Mouse (Mus musculus): ENCODE measurements around the gene Itih2. TPM values are rescaled to one million over a fixed set of nuclear protein-coding genes. Genes with fewer than 3 reads are reported as not detected.

The Itih2 gene
- total and polyA plus RNA-seq, 2 experiments from 2014 or later: 0.42 to 1.1 TPM

GRCm38 (mm10) chr2:10118751-10119150 is 12.4 kb downstream of the Itih2 start:
- WGBS: 30% methylated on average over 1 of the region's 1 CpGs
- no peak for TF ChIP-seq EP300 (IDR thresholded peaks at IDR 0.05; ENCODE audit: low read depth)
- no peak for TF ChIP-seq CTCF (IDR thresholded peaks at IDR 0.05; ENCODE audit: low read depth)

DNA sequence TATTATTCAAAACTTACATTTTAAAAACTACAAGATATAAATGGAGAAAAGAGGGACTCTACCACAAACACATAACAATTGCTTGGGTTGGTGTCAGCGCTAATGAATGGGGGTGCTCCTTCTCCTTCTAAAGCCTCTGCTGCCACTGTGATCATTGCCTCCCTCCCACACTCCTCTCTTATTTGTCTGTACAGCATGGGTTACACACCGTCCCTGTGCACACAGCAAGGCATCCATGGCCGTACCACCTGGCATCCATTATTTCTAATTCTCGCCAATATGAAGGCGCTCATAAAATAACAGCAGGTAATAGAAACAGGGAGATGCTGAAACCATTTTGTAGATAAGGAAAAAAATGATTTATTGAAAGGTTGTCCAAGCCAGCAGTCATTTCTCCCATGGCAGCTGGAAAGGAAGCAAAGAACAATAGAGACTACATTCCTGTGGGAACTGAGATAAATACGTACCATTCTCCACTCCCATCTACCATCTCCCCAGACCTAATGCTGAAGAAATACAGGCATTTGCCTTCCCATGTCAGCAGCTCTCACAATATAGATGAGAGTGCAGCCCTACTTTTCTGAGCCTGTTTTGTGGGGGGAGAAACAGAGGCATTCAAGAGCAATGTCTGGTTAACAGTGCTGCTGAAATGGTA is 22.5 kb downstream of the Itih2 start:
- Histone ChIP-seq H3K27me3 (ENCODE audit: control insufficient read depth, insufficient read depth, low read length) (no peaks in the 10 kb centered on the region), H3K4me2 (ENCODE audit: low read depth, low read length) (no peak overlapping the region), H3K27ac (ENCODE audit: low read depth) (no peak overlapping the region), H3K9ac (replicated peaks; ENCODE audit: low read depth, low read length) (no peak overlapping the region), H3K9me3 (replicated peaks; ENCODE audit: control insufficient read depth, low read length) (no peaks in the 10 kb centered on the region), H3K4me3 (ENCODE audit: low read depth, low read length) (no peak overlapping the region), H3K4me1 (ENCODE audit: control insufficient read depth, insufficient read depth) (no peaks in the 10 kb centered on the region), H3K36me3 (replicated peaks; ENCODE audit: control insufficient read depth, insufficient read depth, low read length) (no peaks in the 10 kb centered on the region)
- 52% methylated on average over 6 of the region's 6 CpGs for whole genome bisulfite sequencing
- no peak for TF ChIP-seq EP300 (IDR thresholded peaks at IDR 0.05; ENCODE audit: low read depth)
- TF ChIP-seq CTCF (IDR thresholded peaks at IDR 0.05; ENCODE audit: low read depth): no peak
- DNase-seq (ENCODE audit: low spot score): no peak
- no peak for ATAC-seq (ENCODE audit: insufficient read depth, low read depth)

More at GRCm38 (mm10) chr2:10118751-10119150, 12.4 kb downstream of the Itih2 start:
- H3K4me2 ChIP-seq (ENCODE audit: low read depth, low read length): no peak overlapping the region
- no peaks in the 10 kb centered on the region for H3K4me1 ChIP-seq (ENCODE audit: control insufficient read depth, insufficient read depth)
- no peaks in the 10 kb centered on the region for H3K27me3 ChIP-seq (ENCODE audit: control insufficient read depth, insufficient read depth, low read length)
- no peak overlapping the region for H3K9ac ChIP-seq (replicated peaks; ENCODE audit: low read depth, low read length)
- no peak overlapping the region for H3K4me3 ChIP-seq (ENCODE audit: low read depth, low read length)
- no peaks in the 10 kb centered on the region for H3K9me3 ChIP-seq (replicated peaks; ENCODE audit: control insufficient read depth, low read length)
- ATAC-seq (ENCODE audit: insufficient read depth, low read depth) (no peak), DNase-seq (ENCODE audit: low spot score) (no peak)
- no peaks in the 10 kb centered on the region for H3K36me3 ChIP-seq (replicated peaks; ENCODE audit: control insufficient read depth, insufficient read depth, low read length)
- H3K27ac ChIP-seq (ENCODE audit: low read depth): no peak overlapping the region

GRCm38 (mm10) chr2:10101180-10101579 is 30.0 kb downstream of the Itih2 start:
- 32% methylated on average over 6 of the region's 6 CpGs for WGBS

GRCm38 (mm10) chr2:10100471-10100870 is 30.7 kb downstream of the Itih2 start:
- TF ChIP-seq EP300 (IDR thresholded peaks at IDR 0.05; ENCODE audit: low read depth) (no peak), CTCF (IDR thresholded peaks at IDR 0.05; ENCODE audit: low read depth) (no peak)
- H3K27me3 ChIP-seq (ENCODE audit: control insufficient read depth, insufficient read depth, low read length): no peaks in the 10 kb centered on the region
- DNase-seq (ENCODE audit: low spot score) (no peak), ATAC-seq (ENCODE audit: insufficient read depth, low read depth) (no peak)
- H3K4me3 ChIP-seq (ENCODE audit: low read depth, low read length): no peak overlapping the region
- no peaks in the 10 kb centered on the region for H3K36me3 ChIP-seq (replicated peaks; ENCODE audit: control insufficient read depth, insufficient read depth, low read length)
- no peak overlapping the region for H3K27ac ChIP-seq (ENCODE audit: low read depth)
- H3K9me3 ChIP-seq (replicated peaks; ENCODE audit: control insufficient read depth, low read length): no peaks in the 10 kb centered on the region
- H3K4me1 ChIP-seq (ENCODE audit: control insufficient read depth, insufficient read depth): no peaks in the 10 kb centered on the region
- 41% methylated on average over 2 of the region's 2 CpGs for WGBS
- H3K4me2 ChIP-seq (ENCODE audit: low read depth, low read length): no peak overlapping the region
- H3K9ac ChIP-seq (replicated peaks; ENCODE audit: low read depth, low read length): no peak overlapping the region

More at GRCm38 (mm10) chr2:10101180-10101579, 30.0 kb downstream of the Itih2 start:
- TF ChIP-seq EP300 (IDR thresholded peaks at IDR 0.05; ENCODE audit: low read depth) (no peak), CTCF (IDR thresholded peaks at IDR 0.05; ENCODE audit: low read depth) (peak; percentile 82)
- ATAC-seq (ENCODE audit: insufficient read depth, low read depth): no peak
- no peaks in the 10 kb centered on the region for H3K9me3 ChIP-seq (replicated peaks; ENCODE audit: control insufficient read depth, low read length)
- peak; percentile 40 for DNase-seq (ENCODE audit: low spot score)
- no peak overlapping the region for H3K27ac ChIP-seq (ENCODE audit: low read depth)
- H3K27me3 ChIP-seq (ENCODE audit: control insufficient read depth, insufficient read depth, low read length): no peaks in the 10 kb centered on the region
- H3K4me2 ChIP-seq (ENCODE audit: low read depth, low read length): no peak overlapping the region
- H3K4me1 ChIP-seq (ENCODE audit: control insufficient read depth, insufficient read depth): no peaks in the 10 kb centered on the region
- H3K4me3 ChIP-seq (ENCODE audit: low read depth, low read length): no peak overlapping the region
- no peaks in the 10 kb centered on the region for H3K36me3 ChIP-seq (replicated peaks; ENCODE audit: control insufficient read depth, insufficient read depth, low read length)
- H3K9ac ChIP-seq (replicated peaks; ENCODE audit: low read depth, low read length): no peak overlapping the region

DNA sequence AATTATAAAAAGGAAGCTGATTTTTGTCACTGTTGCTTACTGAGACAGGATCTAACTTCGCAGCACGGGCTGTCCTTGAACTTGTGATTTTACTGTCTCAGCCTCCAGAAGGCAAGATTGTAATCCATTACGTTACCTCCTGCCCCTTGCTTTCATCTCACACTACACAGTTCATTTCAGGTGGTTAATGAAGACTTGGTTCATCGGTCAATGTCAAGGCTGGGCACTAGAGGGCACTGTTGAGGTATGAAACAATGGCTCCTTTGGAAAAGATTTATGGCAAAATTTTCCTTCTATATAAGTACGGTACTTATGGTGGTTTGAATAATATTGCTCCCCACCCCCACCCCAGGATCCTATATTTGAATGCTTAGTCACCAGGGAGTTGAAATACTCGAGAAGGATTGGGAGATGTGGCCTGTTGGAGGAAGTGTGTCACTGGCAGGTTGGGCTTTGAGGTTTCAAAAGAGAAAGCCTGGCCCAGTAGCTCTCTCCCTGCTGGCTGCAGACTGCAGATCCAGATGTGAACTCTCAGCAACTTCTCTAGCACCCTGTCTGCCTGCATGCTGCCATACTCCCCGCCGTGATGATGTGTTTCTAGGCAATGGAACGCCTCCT is 32.5 kb downstream of the Itih2 start:
- Histone ChIP-seq H3K9ac (replicated peaks; ENCODE audit: low read depth, low read length) (no peak overlapping the region), H3K4me3 (ENCODE audit: low read depth, low read length) (no peak overlapping the region), H3K4me1 (ENCODE audit: control insufficient read depth, insufficient read depth) (no peaks in the 10 kb centered on the region), H3K27ac (ENCODE audit: low read depth) (no peak overlapping the region), H3K36me3 (replicated peaks; ENCODE audit: control insufficient read depth, insufficient read depth, low read length) (peaks cover under 1% of the 10 kb centered on the region; the same call in 1 of the 2 replicates), H3K9me3 (replicated peaks; ENCODE audit: control insufficient read depth, low read length) (no peaks in the 10 kb centered on the region), H3K27me3 (ENCODE audit: control insufficient read depth, insufficient read depth, low read length) (no peaks in the 10 kb centered on the region), H3K4me2 (ENCODE audit: low read depth, low read length) (no peak overlapping the region)
- WGBS: 27% methylated on average over 9 of the region's 9 CpGs
- no peak for DNase-seq (ENCODE audit: low spot score)
- ATAC-seq (ENCODE audit: insufficient read depth, low read depth): 0 out of 2 replicates have a peak, but pooled peaks have one; percentile 11
- TF ChIP-seq EP300 (IDR thresholded peaks at IDR 0.05; ENCODE audit: low read depth): no peak
- TF ChIP-seq CTCF (IDR thresholded peaks at IDR 0.05; ENCODE audit: low read depth): peak; percentile 68
